Mouse (Mus musculus): ENCODE results near the gene Slc6a4. TPM values are rescaled to one million over a fixed set of nuclear protein-coding genes. Genes with fewer than 3 reads are reported as not detected.

The Slc6a4 gene
- polyA plus RNA-seq (2012; rRNA removed): 1.00 and 1.5 TPM in 2 replicates

DNA sequence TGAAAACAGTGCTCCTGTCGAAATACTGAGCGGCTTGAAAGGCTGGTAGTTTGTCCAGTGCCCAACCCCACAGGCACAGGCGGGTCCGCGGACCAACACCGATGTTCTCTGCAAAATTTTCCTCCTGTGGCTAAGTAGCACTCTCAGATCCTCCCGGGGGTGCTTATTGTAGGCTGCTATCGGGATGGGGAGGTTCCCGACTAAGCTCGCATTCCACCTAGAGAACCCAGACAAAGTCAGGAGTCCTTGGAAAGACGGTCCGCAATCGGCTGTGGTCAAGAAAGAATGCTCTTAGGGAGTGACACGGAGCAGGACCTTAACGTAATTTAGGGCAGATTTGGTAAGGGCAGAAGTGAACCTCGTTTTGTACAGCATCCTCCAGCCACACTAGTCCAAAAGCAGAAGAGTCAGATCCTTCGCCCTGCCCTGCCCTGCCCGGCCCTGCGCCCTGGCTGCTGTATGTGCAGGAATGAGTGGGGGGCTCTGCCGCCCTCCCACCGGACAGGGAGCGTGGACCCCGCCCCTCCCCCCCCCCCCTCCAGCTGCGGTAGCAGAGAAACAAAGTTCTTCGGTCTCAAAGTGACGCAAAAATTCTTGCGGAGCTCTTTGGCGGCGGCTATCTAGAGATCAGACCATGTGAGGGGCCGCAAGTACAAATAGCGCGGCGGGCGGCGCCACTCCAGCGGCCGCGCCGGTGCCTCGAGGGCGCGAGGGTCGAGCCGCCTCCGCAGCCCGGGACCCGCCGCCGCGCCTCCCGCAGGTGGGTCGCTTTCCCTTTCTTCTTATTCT lies at the start of gene Slc6a4:
TSS of gene Slc6a4 (plus strand) at position 688 of the 789 bp plus-strand sequence.

DNA sequence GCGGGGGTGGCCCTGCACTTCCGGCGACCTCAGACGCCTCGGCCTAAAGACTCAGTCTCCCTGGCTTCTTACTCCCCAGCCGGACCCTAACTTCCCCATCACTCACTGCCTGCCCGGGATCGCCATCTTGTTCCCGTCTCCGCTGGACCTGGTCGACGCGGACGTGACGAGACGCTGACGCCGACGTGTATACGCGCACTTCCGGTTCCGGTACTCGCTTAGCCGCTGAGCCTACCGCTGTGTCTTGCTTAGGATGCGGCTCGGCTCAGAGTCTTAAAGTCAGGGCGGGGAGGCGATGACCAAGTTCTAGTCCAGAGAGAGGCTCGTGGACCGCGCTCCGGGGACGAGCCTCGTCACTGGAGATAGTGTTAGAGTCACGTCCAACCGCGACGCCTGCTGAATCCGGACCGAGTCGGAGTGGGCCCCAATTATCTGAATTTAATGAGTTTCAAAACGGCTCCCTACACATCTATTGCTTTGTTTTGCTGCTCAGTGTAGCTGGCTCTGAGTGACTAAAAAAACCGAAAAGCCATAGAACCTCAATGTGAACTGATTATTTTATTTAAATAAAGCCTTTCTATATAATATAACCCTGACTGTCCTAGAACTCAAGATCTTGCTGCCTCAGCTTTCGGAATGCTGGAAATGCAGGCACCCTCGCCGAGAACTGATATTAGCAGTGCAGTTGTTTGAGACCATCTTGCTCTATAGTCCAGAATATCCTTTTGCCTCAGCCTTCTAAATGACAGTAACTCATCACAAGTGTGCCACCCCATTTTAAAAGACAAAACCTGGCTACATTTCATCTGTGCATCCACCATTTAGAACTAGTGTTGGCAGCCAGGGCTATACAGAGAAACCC lies 80.1 kb downstream of the Slc6a4 start, which contains the start of gene Nsrp1:
TSS of gene Nsrp1 (minus strand) at position 163 of the 862 bp plus-strand sequence.

Other genes with a start within 250 kb of the Slc6a4 start
- gene Gosr1, start 235.0 kb upstream of the Slc6a4 start, polyA plus RNA-seq (2012; rRNA removed): 19.6 and 22.7 TPM in 2 replicates
- 15.3 and 24.6 TPM in 2 replicates for gene Cpd, start 151.6 kb upstream of the Slc6a4 start, polyA plus RNA-seq (2012; rRNA removed)
- gene Tmigd1, start 96.4 kb upstream of the Slc6a4 start, polyA plus RNA-seq (2012; rRNA removed): 0.05 and 0.07 TPM in 2 replicates
- gene Blmh, start 73.8 kb upstream of the Slc6a4 start, polyA plus RNA-seq (2012; rRNA removed): 90.6 and 97.4 TPM in 2 replicates
- gene Nsrp1, start 79.8 kb downstream of the Slc6a4 start, polyA plus RNA-seq (2012; rRNA removed): 18.2 and 27.2 TPM in 2 replicates
- gene Efcab5, start 190.4 kb downstream of the Slc6a4 start, polyA plus RNA-seq (2012; rRNA removed): 0.83 and 1.0 TPM in 2 replicates
- 9.8 and 11.5 TPM in 2 replicates for gene Ssh2, start 217.7 kb downstream of the Slc6a4 start, polyA plus RNA-seq (2012; rRNA removed)

Measured in central nervous system, embryonic 11.5 days (tissue).